Mouse (Mus musculus): ENCODE measurements around the gene Bcl2l13.
"Not testable (repeated sequence)": the region's sequence is repeated elsewhere in the genome, so short reads cannot be mapped to it uniquely, and the experiment has no call there.

Gene Bcl2l13

GRCm38 (mm10) chr6:120835474-120836374 lies at the start of gene Bcl2l13:
TSS of gene Bcl2l13 (plus strand) at chr6:120836212.
- DNase-seq = peak; percentile 97

DNA sequence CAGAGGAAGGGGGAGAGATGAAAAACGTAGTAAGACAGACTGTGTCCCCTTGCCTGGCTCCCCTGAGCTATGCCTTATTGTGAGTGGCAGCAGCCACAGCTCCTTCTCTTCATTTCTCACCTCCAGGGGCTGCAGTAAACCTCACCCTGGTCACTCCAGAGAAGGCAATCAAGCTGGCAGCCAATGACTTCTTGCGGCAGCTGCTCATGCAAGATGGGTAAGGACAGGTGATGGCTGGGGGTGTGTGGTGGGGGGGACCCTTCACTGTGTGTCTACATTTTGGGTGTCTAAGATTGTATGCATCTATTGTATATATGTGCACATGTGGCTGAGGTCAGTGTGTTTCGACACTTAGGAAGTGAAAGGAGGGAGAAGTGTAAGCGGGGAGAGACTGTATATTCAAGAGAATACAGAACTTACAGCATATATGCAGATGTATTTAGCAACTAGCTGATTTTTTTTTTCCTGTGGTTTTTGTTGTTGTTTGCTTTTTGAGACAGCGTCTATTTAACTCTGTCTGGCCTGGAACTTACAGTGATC lies 47.9 kb upstream of the Bcl2l13 start:
- no peak for DNase-seq

DNA sequence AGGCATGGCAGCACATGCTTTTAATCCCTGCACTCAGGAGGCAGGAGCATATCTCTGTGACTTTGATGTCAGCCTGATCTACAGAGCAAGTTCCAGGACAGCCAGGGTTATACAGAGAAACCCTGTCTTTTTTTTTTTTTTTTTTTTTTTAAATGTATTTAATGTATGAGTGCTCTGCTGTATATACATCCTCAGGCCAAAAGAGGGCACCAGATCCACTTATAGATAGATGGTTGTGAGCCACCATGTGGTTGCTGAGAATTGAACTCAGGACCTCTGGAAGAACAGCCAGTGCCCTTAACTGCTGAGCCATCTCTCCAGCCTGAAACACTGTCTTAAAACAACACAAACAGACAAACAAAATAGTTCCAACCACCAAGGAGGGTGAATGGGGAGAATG lies 47.1 kb upstream of the Bcl2l13 start:
- no peak for DNase-seq

GRCm38 (mm10) chr6:120790153-120790552 lies 45.9 kb upstream of the Bcl2l13 start:
- DNase-seq = no peak

DNA sequence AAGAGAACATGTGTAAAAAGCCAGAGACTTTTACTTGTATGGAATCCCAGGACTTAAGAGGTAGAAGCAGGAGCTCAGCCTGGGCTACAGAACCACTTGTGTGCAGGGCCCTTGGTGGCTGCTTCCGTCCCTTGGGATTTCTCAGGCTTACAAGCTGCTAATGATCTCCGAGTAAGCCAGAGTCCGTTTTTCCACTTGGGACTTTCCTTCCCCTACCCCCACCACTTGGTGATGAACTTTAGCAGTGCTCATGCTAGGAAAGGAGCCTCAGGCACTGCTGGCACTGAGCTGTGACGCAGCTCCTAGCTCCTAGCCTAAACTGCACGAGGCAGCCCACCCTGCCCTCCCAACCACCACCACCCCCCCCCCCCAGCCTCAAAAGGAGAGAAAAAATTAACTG lies 45.3 kb upstream of the Bcl2l13 start:
- no peak for DNase-seq

DNA sequence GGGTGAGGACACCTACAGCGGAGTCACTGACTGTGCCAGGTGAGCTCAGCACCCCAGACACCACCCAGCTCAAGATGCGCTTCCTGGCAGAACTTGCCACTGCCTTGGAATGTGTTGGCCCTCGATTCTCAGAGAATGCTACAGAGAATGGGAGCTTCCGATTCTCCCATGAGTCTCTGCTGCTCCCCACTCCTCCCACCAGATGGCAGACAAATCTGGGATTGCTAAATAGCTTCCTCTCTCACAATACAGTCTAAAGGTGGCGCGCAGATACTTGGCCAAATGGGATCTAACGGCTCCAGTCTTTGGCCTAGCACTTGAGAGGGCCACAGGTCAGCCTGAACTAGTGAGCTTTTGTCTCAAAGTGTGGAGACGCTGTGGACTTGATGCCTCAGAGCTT lies 43.1 kb upstream of the Bcl2l13 start:
- no peak for DNase-seq

DNA sequence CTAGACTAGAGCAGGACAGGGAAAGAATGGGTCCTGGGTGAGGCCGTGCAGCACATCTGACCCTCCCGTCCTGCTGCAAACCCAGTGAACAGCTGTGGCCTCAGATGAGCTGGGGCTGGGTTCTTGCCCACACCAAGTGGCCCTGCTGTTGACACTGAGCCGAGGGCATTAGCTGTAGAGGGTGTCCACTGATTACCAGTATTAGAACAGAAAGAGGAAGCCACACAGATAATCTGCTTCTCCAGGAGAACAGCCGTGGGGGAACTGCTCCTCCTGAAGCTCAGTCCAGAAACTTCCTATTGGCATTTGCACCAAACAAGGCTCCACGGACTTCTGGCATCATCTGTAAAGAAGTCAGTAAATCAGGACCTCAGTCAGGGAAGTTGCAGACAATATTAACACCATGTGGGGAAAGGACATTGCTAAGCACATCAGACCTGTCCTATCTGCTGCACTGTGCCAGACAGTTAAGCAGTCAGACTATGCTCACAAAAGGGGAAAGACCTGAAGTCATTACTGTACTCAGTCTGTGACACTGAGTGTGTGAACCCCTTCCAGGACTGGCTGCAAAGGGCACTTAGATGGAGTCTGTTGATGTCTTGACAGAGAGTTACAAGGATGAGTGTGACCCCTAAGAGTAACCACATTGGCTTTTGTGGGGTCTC lies 40.5 kb upstream of the Bcl2l13 start:
- DNase-seq = no peak

DNA sequence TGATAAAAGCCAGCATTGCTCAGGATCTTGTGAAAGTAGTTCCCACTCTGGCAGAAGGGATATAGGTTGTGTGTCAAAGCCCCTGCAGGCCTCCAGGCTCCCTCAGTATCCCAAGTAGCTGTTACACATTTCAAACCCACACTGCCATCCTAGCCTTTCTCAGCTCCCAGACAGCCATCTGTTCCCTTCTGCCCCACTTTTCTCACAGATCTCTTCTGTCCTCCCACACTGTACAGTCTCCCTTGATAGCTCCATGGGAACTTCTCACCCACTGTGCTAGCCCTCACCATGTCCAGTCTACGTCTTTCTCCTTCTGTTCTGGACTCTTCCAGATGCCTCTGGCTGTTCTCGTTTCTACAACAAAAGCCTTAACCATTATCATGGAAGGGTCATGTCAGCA lies 39.9 kb upstream of the Bcl2l13 start:
- no peak for DNase-seq

DNA sequence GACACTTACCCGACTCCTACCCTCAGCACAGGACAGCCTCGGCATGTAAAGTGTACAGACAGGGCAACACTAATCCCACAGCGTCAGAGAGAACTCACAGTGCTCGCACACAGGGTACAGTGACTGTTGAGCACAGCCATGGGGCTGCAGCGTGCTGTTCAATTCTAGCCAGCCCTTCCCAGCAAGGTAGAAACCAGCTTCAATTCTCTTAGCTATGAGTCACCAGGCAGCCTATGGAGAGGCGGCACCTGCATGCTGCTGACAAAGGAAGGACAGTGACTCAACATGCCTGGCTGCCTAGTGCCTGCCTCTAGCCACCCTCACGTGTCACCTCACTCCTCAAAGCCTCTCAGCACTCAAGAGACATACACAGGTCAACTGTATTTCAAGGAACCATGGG lies 38.0 kb upstream of the Bcl2l13 start:
- no peak for DNase-seq

DNA sequence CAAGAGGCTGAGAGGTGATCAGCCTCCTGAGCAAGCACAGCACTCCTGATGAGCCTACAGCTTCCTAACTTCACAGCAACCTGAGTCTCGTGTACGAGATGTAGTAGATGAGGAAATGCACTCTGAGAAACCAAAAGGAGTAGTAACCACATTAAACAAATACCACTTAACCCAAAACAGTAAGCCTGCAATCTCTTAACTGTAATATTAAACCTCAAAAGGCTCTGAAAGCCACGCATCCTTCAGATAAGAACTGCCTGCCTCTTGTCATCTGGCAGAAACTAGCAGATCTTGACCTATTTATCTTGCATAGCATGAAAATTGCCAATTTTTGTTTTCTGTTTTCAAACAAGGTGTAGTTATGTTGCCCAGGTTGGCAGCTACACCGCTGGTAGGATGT lies 37.1 kb upstream of the Bcl2l13 start:
- DNase-seq = no peak

GRCm38 (mm10) chr6:120799581-120800041 lies 36.4 kb upstream of the Bcl2l13 start:
- DNase-seq = no peak

DNA sequence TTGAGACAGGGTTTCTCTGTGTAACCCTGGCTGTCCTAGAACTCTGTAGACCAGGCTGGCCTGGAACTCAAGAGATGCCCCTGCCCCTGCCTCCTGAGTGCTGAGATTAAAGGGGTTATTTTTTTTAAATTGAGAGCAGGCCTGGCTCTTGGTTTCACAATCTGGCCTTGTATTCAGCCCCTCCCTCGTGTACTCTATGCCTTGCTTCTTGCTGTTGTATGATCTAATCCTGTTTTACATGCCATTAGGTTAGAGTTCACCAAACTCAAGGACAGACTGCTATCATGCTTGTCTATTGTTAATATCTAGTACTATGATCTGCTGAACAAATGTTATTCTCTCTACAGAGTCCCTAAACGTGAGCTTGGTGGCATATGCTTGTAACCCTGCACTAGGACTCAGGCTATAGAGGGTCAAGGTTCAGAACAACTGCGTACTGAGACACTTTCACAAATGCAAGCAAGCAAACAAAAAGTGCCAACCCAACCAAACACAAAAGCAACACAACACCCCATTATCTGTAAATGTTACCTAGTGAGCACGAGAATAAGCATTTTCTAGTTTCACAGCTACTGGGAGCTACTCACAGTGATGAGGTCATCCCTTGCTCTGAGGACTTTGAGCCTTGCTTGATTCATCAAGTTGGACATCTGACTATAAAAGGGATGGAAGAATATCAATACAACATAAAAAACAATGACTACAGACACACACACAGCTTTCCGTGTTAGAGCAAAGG lies 28.8 kb upstream of the Bcl2l13 start:
- DNase-seq = no peak

DNA sequence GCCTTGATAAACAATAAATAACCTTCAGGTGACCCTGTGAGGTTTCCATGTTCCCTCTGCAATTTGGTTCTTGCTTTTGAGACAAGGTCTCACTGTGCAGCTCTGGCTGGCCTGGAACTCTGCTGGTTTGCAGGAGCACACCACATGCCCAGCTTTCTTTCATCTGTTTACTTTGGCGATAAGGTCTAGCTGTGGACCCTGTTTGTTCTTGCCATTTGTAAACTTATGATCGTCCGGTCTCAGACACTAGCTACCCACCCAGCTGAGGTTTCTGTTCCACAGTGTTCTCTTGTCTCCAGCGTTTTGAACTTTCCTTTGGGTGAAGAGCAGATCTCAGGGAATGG lies 28.3 kb upstream of the Bcl2l13 start:
- DNase-seq = no peak

GRCm38 (mm10) chr6:120811999-120812398 lies 24.0 kb upstream of the Bcl2l13 start:
- DNase-seq = not testable (repeated sequence)

DNA sequence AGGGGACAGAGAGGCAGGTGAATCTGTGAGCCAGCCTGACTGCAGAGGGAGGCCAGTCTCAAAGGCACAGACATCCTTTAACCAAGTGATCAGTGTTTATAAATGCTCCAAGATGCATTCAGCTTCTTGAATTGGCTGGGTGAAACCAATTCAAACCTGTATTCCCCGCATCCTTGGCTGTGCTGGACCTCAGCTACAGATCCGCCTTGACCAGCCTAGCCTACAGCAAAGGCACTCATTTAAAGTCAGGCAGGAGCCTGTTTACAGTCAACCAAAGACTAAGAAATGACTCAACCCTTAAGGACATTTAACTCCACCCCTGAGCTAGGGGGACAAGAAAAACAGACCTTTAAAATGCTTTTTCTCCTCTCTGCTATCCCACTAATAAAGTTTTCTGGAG lies 16.7 kb upstream of the Bcl2l13 start:
- DNase-seq = peak; percentile 35

GRCm38 (mm10) chr6:120820144-120820543 lies 15.9 kb upstream of the Bcl2l13 start:
- DNase-seq = peak; percentile 30

DNA sequence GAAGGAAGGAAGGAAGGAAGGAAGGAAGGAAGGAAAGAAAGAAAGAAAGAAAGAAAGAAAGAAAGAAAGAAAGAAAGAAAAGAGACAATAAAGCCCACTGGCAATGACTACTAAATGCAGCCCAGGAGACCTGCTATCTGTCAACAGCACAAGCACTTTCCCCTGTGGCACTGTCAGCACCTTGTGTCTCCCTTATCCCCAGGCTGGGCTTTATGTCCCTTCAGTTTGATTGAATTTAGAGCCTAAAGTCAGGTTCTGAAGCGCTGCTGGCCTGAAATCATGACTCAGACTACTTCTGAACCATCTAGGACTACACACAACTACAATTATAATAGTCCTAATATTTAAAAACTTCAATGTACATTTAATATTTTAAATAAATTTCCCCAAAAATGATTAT lies 15.1 kb upstream of the Bcl2l13 start:
- DNase-seq = no peak

GRCm38 (mm10) chr6:120821715-120822114 lies 14.3 kb upstream of the Bcl2l13 start:
- DNase-seq = no peak

GRCm38 (mm10) chr6:120822307-120822928 lies 13.6 kb upstream of the Bcl2l13 start, which contains the start of gene Atp6v1e1:
TSS of gene Atp6v1e1 (minus strand) at chr6:120822793.
- peak; percentile 95 for DNase-seq

GRCm38 (mm10) chr6:120822937-120823614 lies 12.9 kb upstream of the Bcl2l13 start:
- DNase-seq = peak; percentile 12

GRCm38 (mm10) chr6:120830056-120830455 lies 6.0 kb upstream of the Bcl2l13 start:
- DNase-seq = no peak

Measured in kidney, postnatal 14 days (tissue).